Mouse (Mus musculus): ENCODE data around the gene Adarb2.

The Adarb2 gene

GRCm38 (mm10) chr13:8691448-8691847 lies 488.8 kb downstream of the Adarb2 start:
- DNase-seq (ENCODE audit: low spot score), result no peak

GRCm38 (mm10) chr13:8692787-8693186 lies 490.1 kb downstream of the Adarb2 start:
- no peak for DNase-seq (ENCODE audit: low spot score)

- DNase-seq (ENCODE audit: low spot score), result no peak
Measured at GRCm38 (mm10) chr13:8698451-8698850, 495.8 kb downstream of the Adarb2 start.

GRCm38 (mm10) chr13:8699831-8700230 lies 497.2 kb downstream of the Adarb2 start:
- no peak for DNase-seq (ENCODE audit: low spot score)

GRCm38 (mm10) chr13:8700981-8701380 lies 498.3 kb downstream of the Adarb2 start:
- no peak for DNase-seq (ENCODE audit: low spot score)

- DNase-seq (ENCODE audit: low spot score), result no peak
Measured at GRCm38 (mm10) chr13:8705296-8705695, 502.6 kb downstream of the Adarb2 start.

GRCm38 (mm10) chr13:8713377-8713776 lies 510.7 kb downstream of the Adarb2 start:
- DNase-seq (ENCODE audit: low spot score), result no peak

GRCm38 (mm10) chr13:8729972-8730645 lies 527.4 kb downstream of the Adarb2 start:
- DNase-seq (ENCODE audit: low spot score), result no peak

- DNase-seq (ENCODE audit: low spot score), result no peak
Measured at GRCm38 (mm10) chr13:8737139-8737865, 534.6 kb downstream of the Adarb2 start.

GRCm38 (mm10) chr13:8742792-8743191 lies 540.1 kb downstream of the Adarb2 start:
- no peak for DNase-seq (ENCODE audit: low spot score)

- DNase-seq (ENCODE audit: low spot score), result peak; percentile 46
Measured at GRCm38 (mm10) chr13:8744565-8744964, 541.9 kb downstream of the Adarb2 start.

GRCm38 (mm10) chr13:8745596-8745995 lies 542.9 kb downstream of the Adarb2 start:
- DNase-seq (ENCODE audit: low spot score), result no peak

- no peak for DNase-seq (ENCODE audit: low spot score)
Measured at GRCm38 (mm10) chr13:8749451-8749850, 546.8 kb downstream of the Adarb2 start.

- no peak for DNase-seq (ENCODE audit: low spot score)
Measured at GRCm38 (mm10) chr13:8760940-8761339, 558.3 kb downstream of the Adarb2 start.

GRCm38 (mm10) chr13:8769654-8770227 lies 567.1 kb downstream of the Adarb2 start:
- DNase-seq (ENCODE audit: low spot score), result no peak

- no peak for DNase-seq (ENCODE audit: low spot score)
Measured at GRCm38 (mm10) chr13:8770616-8771015, 568.0 kb downstream of the Adarb2 start.

- peak; percentile 69 for DNase-seq (ENCODE audit: low spot score)
Measured at GRCm38 (mm10) chr13:8780441-8780840, 577.8 kb downstream of the Adarb2 start.

GRCm38 (mm10) chr13:8782636-8783035 lies 580.0 kb downstream of the Adarb2 start:
- DNase-seq (ENCODE audit: low spot score), result no peak

- DNase-seq (ENCODE audit: low spot score), result no peak
Measured at GRCm38 (mm10) chr13:8783686-8784307, 581.1 kb downstream of the Adarb2 start.

- DNase-seq (ENCODE audit: low spot score), result no peak
Measured at GRCm38 (mm10) chr13:8784308-8785061, 581.8 kb downstream of the Adarb2 start.

- peak; percentile 68 for DNase-seq (ENCODE audit: low spot score)
Measured at GRCm38 (mm10) chr13:8785185-8785584, 582.5 kb downstream of the Adarb2 start.

- no peak for DNase-seq (ENCODE audit: low spot score)
Measured at GRCm38 (mm10) chr13:8793217-8793616, 590.6 kb downstream of the Adarb2 start.
